In genomic region chr12:57536056-57536908, GRCm38 (mm10) we compare ENCODE assay signal across 14 mouse cellular contexts. TPM values are rescaled to one million over a fixed set of nuclear protein-coding genes. Genes with fewer than 3 reads are reported as not detected.
DNase-seq lines count a peak whose midpoint lies in the region; ATAC-seq lines count a peak whose summit lies in the region.
"Had no signal": no experiment of that assay in that cellular context is flagged by ENCODE, and none has a peak within 500 bp of the region (broad histone marks: within the 10 kb centered on the region; RNA-seq: fewer than 3 reads in every experiment).

No protein-coding gene starts in this region.

- peaks cover 56% of the 10 kb centered on the region for H3K4me1 ChIP-seq in forebrain, embryonic 10.5 days
- peaks cover 21% of the 10 kb centered on the region for H3K4me1 ChIP-seq in forebrain, embryonic 15.5 days
- H3K4me1 ChIP-seq in lung, embryonic 15.5 days: peaks cover 5% of the 10 kb centered on the region; the same call in 1 of the 2 replicates
- H3K4me1 ChIP-seq in stomach, embryonic 15.5 days: peaks cover 14% of the 10 kb centered on the region

- no peak overlapping the region for H3K9ac ChIP-seq in forebrain, embryonic 15.5 days (replicated peaks)
- peak overlapping the region; percentile 20; the same call in 1 of the 2 replicates for H3K9ac ChIP-seq in lung, embryonic 15.5 days
- H3K9ac ChIP-seq in stomach, embryonic 15.5 days: no peak overlapping the region; the same call in 1 of the 2 replicates
- H3K9ac ChIP-seq: hindbrain, embryonic 13.5 days had no signal

- H3K27me3 ChIP-seq in forebrain, embryonic 10.5 days (ENCODE audit: poor library complexity, severe bottlenecking): peaks cover 100% of the 10 kb centered on the region
- H3K27me3 ChIP-seq in forebrain, embryonic 15.5 days: peaks cover 81% of the 10 kb centered on the region
- peaks cover 79% of the 10 kb centered on the region for H3K27me3 ChIP-seq in lung, embryonic 15.5 days
- peaks cover 55% of the 10 kb centered on the region for H3K27me3 ChIP-seq in stomach, embryonic 15.5 days (replicated peaks)

- no peak overlapping the region for H3K4me2 ChIP-seq in forebrain, embryonic 15.5 days (replicated peaks)
- peak overlapping the region; percentile 44 for H3K4me2 ChIP-seq in lung, embryonic 15.5 days
- H3K4me2 ChIP-seq in stomach, embryonic 15.5 days: peak overlapping the region; percentile 17
- H3K4me2 ChIP-seq: hindbrain, embryonic 13.5 days had no signal

- no peaks in the 10 kb centered on the region for H3K9me3 ChIP-seq in forebrain, embryonic 10.5 days
- no peaks in the 10 kb centered on the region for H3K9me3 ChIP-seq in forebrain, embryonic 15.5 days
- no peaks in the 10 kb centered on the region for H3K9me3 ChIP-seq in lung, embryonic 15.5 days
- no peaks in the 10 kb centered on the region for H3K9me3 ChIP-seq in stomach, embryonic 15.5 days
- H3K9me3 ChIP-seq: hindbrain, embryonic 13.5 days had no signal

- peak overlapping the region; percentile 33; the same call in 1 of the 2 replicates for H3K27ac ChIP-seq in forebrain, embryonic 10.5 days
- no peak overlapping the region for H3K27ac ChIP-seq in forebrain, embryonic 15.5 days (replicated peaks)
- peak overlapping the region; percentile 95 for H3K27ac ChIP-seq in lung, embryonic 15.5 days
- peak overlapping the region; percentile 90 for H3K27ac ChIP-seq in stomach, embryonic 15.5 days
- H3K27ac ChIP-seq: hindbrain, embryonic 13.5 days had no signal

- no peak for ATAC-seq in forebrain, embryonic 15.5 days (replicated peaks)
- ATAC-seq in lung, embryonic 15.5 days (ENCODE audit: borderline replicate concordance, extremely low read depth, low FRiP score, low TSS enrichment): no peak
- peak; percentile 32; the same call in 1 of the 2 replicates for ATAC-seq in stomach, embryonic 15.5 days (ENCODE audit: insufficient read depth, low FRiP score, low read depth)

- peak; percentile 44 for DNase-seq in forebrain, embryonic 10.5 days (ENCODE audit: extremely low spot score, low spot score)
- DNase-seq in urinary bladder, adult 2 months (ENCODE audit: low spot score): peak; percentile 58
- no peak for DNase-seq in urinary bladder, adult 18-20 months (ENCODE audit: low spot score in 2 of 2)
- DNase-seq in layer of hippocampus, adult 8-10 months (ENCODE audit: low spot score in 2 of 2): no peak
- DNase-seq in adrenal gland, adult 18-20 months (ENCODE audit: low spot score in 2 of 2): no peak
- DNase-seq: adrenal gland, postnatal 25 days; spleen, adult 18-20 months had no signal

- WGBS in forebrain, embryonic 10.5 days: under 1% methylated on average over 25 of the region's 25 CpGs
- 2% methylated on average over 25 of the region's 25 CpGs for WGBS in forebrain, embryonic 15.5 days
- WGBS in lung, embryonic 15.5 days: 2% methylated on average over 25 of the region's 25 CpGs
- WGBS in stomach, embryonic 15.5 days: 2% methylated on average over 25 of the region's 25 CpGs

- H3K36me3 ChIP-seq in forebrain, embryonic 10.5 days (replicated peaks): no peaks in the 10 kb centered on the region
- H3K36me3 ChIP-seq in forebrain, embryonic 15.5 days: no peaks in the 10 kb centered on the region
- no peaks in the 10 kb centered on the region for H3K36me3 ChIP-seq in lung, embryonic 15.5 days
- H3K36me3 ChIP-seq in stomach, embryonic 15.5 days: no peaks in the 10 kb centered on the region
- H3K36me3 ChIP-seq: hindbrain, embryonic 13.5 days had no signal

- H3K4me3 ChIP-seq in forebrain, embryonic 10.5 days: no peak overlapping the region
- H3K4me3 ChIP-seq in forebrain, embryonic 15.5 days: no peak overlapping the region
- no peak overlapping the region for H3K4me3 ChIP-seq in lung, embryonic 15.5 days
- no peak overlapping the region for H3K4me3 ChIP-seq in stomach, embryonic 15.5 days (replicated peaks)
- H3K4me3 ChIP-seq: hindbrain, embryonic 13.5 days had no signal

RNA-seq across cellular contexts. Expression of gene Foxa1, which starts 10.4 kb away (rescaled TPM):
- polyA plus RNA-seq in forebrain, embryonic 10.5 days (2016; fragmentation: Nextera tagmentation; extraction: Ambion mirVana): 0.17 and 0.61 TPM in 2 replicates
- 0.10 and 0.20 TPM in 2 replicates for polyA plus RNA-seq in forebrain, embryonic 15.5 days (2015; fragmentation: Nextera tagmentation; extraction: Ambion mirVana)
- polyA plus RNA-seq in urinary bladder, adult 2 months (2012; rRNA removed): 59.0 and 73.3 TPM in 2 replicates
- 14.8 and 18.0 TPM in 2 replicates for polyA plus RNA-seq in lung, embryonic 15.5 days (2015; fragmentation: Nextera tagmentation; extraction: Ambion mirVana)
- polyA plus RNA-seq in stomach, embryonic 15.5 days (2015; fragmentation: Nextera tagmentation; extraction: Ambion mirVana): 23.2 and 27.1 TPM in 2 replicates
- not detected for total RNA-seq in layer of hippocampus, adult 8-10 months (2022)
- total RNA-seq in adrenal gland, adult 18-20 months (2021): not detected
- total RNA-seq: adrenal gland, postnatal 25 days; layer of hippocampus, postnatal 25 days; megakaryocyte, adult 5-6 weeks had no signal

RNA-seq across cellular contexts. Expression of gene Ttc6, which starts 27.6 kb away (rescaled TPM):
- polyA plus RNA-seq in forebrain, embryonic 10.5 days (2016; fragmentation: Nextera tagmentation; extraction: Ambion mirVana): 0.21 and 0.43 TPM in 2 replicates
- polyA plus RNA-seq in forebrain, embryonic 15.5 days (2015; fragmentation: Nextera tagmentation; extraction: Ambion mirVana): 0.11 and 0.27 TPM in 2 replicates
- 8.5 and 11.9 TPM in 2 replicates for polyA plus RNA-seq in urinary bladder, adult 2 months (2012; rRNA removed)
- 5.9 and 7.4 TPM in 2 replicates for polyA plus RNA-seq in lung, embryonic 15.5 days (2015; fragmentation: Nextera tagmentation; extraction: Ambion mirVana)
- polyA plus RNA-seq in stomach, embryonic 15.5 days (2015; fragmentation: Nextera tagmentation; extraction: Ambion mirVana): 3.8 and 4.2 TPM in 2 replicates
- total RNA-seq in layer of hippocampus, adult 8-10 months (2022): under 1 TPM in 3 of 4 experiments, not detected in 1; 0.08 to 0.41 (median 0.25) TPM
- total RNA-seq in adrenal gland, adult 18-20 months (2021): not detected
- total RNA-seq: adrenal gland, postnatal 25 days; heart, adult 8-10 months; megakaryocyte, adult 5-6 weeks had no signal

Comparison
In these comparisons a context has a peak if more than half of its experiments do, and no peak if none do; other contexts are left out.
1. DNase-seq: peak in forebrain, embryonic 10.5 days (single experiment) and urinary bladder, adult 2 months (single experiment); none in urinary bladder, adult 18-20 months (0 of 2), layer of hippocampus, adult 8-10 months (0 of 2) and adrenal gland, adult 18-20 months (0 of 2).